Mouse (Mus musculus) embryo, embryonic 11 days (tissue): ENCODE measurements around the gene Nupr1l.

ENCODE experiments used
- DNase-seq: peaks from one replicate; pipeline ENCODE4 v3.0.0-alpha.2; 2015

Nupr1l gene

GRCm38 (mm10) chr5:129918065-129918651 is 9.8 kb downstream of the Nupr1l start:
- DNase-seq = no peak

DNA sequence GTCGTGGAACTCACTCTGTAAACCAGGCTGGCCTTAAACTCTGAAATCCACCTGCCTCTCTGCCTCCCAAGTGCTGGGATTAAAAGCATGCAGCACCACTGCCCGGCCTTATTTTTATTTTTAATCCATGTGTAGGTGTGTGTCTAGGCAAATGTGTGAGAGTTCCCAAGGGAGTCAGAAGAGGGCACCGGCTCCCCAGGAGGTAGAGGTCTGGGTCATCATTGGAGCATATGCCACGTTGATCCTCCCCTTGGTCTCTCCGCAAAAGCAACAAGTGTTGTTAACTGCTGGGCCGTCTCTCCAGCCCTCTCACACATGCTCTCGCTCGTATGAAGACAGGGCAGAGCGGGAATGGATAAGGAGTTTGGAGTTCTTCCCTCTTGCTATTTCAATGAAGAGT is 10.4 kb downstream of the Nupr1l start:
- DNase-seq = no peak

- DNase-seq = no peak
Measured at GRCm38 (mm10) chr5:129919320-129919719, 11.0 kb downstream of the Nupr1l start.

DNA sequence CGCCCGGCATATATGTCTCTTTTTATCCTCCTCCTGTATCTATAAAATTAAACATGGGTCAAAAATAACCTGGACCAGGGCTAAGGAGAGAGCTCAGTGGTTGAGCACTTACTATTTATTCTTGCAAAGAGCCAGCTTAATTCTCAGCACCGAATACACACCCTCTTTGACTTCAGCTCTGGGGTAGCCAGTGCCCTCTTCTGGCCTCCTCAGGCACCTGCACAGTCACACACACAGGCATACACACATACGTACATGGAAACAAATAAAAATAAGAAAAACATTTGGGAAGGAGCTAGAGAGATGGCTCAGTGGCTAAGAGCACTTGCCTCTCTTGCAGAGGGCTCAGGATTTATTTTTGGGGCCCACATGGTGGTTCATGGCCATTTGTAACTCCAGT is 13.6 kb downstream of the Nupr1l start:
- no peak for DNase-seq

GRCm38 (mm10) chr5:129924820-129925452 is 16.6 kb downstream of the Nupr1l start:
- no peak for DNase-seq

DNA sequence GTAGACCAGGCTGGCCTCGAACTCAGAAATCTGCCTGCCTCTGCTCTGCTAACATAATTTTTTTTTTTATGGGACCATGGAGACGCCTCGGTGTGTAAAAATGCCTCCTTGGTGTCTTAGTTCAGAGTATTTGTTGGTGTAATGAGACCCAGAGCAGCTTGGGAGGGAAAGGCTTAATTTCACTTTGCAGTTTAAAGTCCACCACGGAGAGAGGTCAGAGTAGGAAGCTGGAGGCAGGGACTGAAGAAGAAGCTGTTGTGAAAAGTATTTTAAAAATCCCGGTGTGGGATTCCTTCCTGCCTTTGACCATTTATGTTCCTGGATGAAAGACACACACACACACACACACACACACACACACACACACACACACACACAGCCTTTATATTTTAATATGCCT is 17.6 kb downstream of the Nupr1l start:
- DNase-seq = no peak

DNA sequence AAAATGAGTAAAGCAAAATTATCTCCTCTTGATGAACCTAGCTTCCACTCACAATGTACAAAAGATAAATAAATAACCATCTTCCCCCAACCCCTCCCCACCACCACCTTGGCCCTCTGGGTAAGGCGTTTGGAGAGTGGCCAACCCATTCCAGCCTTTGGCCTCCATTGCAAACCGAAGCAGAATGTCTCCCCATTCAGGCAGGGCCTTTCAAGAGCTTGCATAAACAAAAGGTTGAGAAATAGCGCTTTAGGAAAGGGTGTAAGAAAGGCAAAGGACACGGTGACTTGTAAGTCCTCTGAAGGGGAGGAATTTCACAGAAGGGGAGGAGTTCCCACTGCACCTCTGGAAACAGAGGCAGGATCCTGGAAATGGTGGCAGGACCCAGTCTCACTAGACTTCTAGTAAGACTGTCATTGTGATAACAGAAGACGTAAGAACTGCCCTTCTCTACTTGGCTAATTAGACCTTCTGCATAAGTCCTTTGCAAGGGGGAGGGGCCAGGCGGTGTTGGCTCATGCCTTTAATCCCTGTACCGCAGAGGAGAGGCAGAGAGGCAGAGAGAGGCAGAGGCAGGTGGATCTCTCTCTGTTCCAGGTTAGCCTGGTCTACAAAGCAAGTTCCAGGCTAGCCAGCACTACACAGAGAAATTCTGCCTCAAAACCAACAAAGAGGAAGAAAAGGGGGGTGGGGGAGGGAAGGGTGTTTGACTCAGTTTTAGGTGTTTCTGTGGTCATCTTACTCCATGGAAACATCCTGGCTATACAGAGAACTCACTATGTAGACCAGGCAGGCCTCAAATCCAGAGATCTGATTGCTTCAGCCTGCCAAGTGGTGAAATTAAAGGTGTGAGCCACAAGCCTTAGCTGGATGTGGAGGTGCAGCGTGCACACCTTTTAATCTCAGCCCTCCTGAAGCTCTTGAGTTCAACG is 21.9 kb downstream of the Nupr1l start:
- no peak for DNase-seq

- DNase-seq = no peak
Measured at GRCm38 (mm10) chr5:129936941-129937340, 28.6 kb downstream of the Nupr1l start.

DNA sequence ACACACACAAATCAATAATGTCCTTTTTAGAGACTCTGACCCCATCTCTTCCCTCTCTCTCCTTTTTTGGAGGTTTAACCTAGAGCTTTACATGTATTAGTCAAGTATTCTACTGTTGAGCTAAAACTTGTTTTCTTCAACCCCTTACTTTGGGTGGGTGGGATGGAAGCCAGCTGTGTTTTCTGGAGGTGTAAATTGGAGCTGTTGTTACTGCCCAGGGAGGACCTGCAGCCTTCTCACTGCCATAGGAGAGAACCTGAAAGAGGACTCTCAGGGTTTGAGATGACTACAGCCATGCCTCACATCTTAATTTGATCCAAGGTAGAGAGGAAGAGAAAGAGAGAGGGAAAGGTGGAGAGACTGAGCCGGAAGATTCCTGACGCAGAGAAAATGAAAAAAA is 31.9 kb downstream of the Nupr1l start:
- DNase-seq = no peak

DNA sequence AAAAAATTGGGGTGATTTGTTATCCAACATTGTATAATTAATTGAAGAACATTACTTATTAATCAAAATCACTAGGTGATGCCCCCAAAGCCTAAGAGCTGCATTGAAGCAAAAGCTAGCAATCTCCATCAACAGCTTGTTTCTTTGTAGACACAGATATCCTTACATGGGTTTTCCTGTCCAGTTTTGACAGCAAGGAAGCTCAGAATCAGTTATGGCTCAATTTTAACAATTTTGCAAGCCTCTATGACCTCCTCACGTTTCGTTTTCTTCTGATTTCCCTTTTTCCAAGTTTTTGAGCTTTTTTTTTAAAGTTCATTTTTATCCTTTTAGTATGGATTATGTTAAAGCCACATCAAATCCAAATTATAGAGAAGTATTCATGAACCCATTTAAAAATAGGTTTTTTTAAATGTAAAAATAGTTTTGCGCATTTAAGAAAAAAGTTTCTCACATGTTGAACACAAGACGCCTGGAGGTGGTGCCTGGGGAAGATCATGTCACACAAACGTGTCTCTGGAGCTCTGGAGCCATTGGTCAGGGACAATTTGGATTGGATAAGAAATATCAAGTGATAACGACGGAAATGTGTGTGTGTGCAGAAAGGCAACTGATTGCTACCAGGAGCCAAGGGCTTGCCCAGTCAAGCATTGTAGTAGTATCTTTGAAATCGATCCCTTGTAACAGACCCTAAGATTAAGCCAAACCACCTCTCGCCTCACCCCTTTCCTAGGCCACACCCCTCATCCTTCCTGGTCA is 32.6 kb downstream of the Nupr1l start:
- DNase-seq = peak; percentile 3

GRCm38 (mm10) chr5:129941495-129942045 is 33.2 kb downstream of the Nupr1l start, which contains the start of gene Vkorc1l1:
Vkorc1l1 (plus strand) TSS chr5:129941970.
- DNase-seq = peak; percentile 98

GRCm38 (mm10) chr5:129942073-129942939 is 34.0 kb downstream of the Nupr1l start:
- DNase-seq = peak; percentile 37

- DNase-seq = no peak
Measured at GRCm38 (mm10) chr5:129943402-129943801, 35.1 kb downstream of the Nupr1l start.

DNA sequence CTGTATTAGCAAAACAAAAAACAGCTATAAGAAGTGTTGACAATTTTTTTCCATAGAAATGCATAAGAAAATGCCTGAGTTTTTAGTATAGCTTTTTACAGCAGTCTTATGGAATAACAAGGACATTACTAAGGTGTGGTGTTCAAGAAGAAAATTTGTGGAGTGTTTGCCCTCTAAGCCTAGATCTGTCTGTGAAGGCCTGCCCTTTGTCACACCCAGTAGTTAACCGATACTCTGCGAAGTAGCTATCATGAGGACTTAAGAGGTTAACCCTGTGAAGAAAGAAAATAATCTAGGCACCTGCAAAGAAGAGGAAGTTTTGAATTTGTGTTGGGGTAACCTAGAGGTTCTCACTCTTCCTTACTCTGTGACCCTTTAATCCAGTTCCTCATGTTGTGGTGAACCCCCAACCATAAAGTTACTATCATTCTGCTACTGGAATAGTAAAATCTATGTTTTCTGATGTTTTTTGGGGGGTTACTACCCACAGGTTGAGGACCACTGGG is 39.2 kb downstream of the Nupr1l start:
- no peak for DNase-seq

DNA sequence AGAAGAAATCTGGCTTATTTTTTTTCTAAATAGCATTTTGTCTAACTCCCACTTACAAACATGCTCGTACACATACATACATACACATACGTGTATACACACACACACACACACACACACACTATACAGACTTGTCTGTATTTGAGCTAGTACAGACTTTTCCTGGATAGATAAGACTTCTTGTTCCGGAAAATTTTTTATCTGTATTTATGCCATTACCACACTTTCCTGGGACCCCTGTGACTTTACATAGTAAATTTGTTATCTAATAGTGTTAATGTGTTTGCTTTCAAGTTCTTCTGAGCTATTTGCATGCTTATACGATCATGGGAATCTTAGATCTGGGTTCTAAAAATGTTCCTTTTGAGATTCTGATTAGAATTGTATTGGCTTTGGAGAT is 43.8 kb downstream of the Nupr1l start:
- no peak for DNase-seq

GRCm38 (mm10) chr5:129954473-129955254 is 46.3 kb downstream of the Nupr1l start:
- no peak for DNase-seq

- DNase-seq = no peak
Measured at GRCm38 (mm10) chr5:129955792-129956191, 47.5 kb downstream of the Nupr1l start.

GRCm38 (mm10) chr5:129963224-129963623 is 54.9 kb downstream of the Nupr1l start:
- no peak for DNase-seq
